Mouse (Mus musculus) heart, embryonic 12.5 days (tissue): Measurements from ENCODE around the gene Lactbl1. TPM values are rescaled to one million over a fixed set of nuclear protein-coding genes. Genes with fewer than 3 reads are reported as not detected.

Experiments used
- ATAC-seq: fragments of 200-750 bp; cut with Nextera tagmentation; 2 replicates; pipeline ENCODE4 v1.8.0; 2017; ENCODE audit warnings: moderate TSS enrichment, moderate library complexity; ENCODE audit not compliant: insufficient number of reproducible peaks, low FRiP score
- H3K27ac ChIP-seq: fragments of 300-500 bp; sonication (generic); 2 replicates; pipeline ENCODE4 v1.5.1; 2016; ENCODE audit warnings: mild to moderate bottlenecking, moderate library complexity; ENCODE audit not compliant: poor library complexity, severe bottlenecking
- H3K27me3 ChIP-seq: fragments of 300-500 bp; sonication (generic); replicated peaks from 2 replicates; pipeline ENCODE4 v1.6.1; 2016; ENCODE audit warnings: mild to moderate bottlenecking, moderate library complexity
- H3K36me3 ChIP-seq: fragments of 300-500 bp; sonication (generic); 2 replicates; pipeline ENCODE4 v1.6.1; 2016; ENCODE audit warnings: mild to moderate bottlenecking, moderate library complexity
- H3K4me1 ChIP-seq: fragments of 300-500 bp; sonication (generic); replicated peaks from 2 replicates; pipeline ENCODE4 v1.6.1; 2016; ENCODE audit warnings: mild to moderate bottlenecking
- H3K4me2 ChIP-seq: fragments of 300-500 bp; sonication (generic); 2 replicates; pipeline ENCODE4 v1.6.1; 2016; ENCODE audit warnings: mild to moderate bottlenecking, moderate library complexity
- H3K4me3 ChIP-seq: fragments of 300-500 bp; sonication (generic); 2 replicates; pipeline ENCODE4 v1.5.1; 2016; ENCODE audit warnings: mild to moderate bottlenecking
- H3K9ac ChIP-seq: fragments of 300-500 bp; sonication (generic); 2 replicates; pipeline ENCODE4 v1.6.1; 2016; ENCODE audit warnings: mild to moderate bottlenecking, moderate library complexity
- H3K9me3 ChIP-seq: fragments of 300-500 bp; sonication (generic); replicated peaks from 2 replicates; pipeline ENCODE4 v1.6.1; 2016; ENCODE audit warnings: mild to moderate bottlenecking, moderate library complexity
- WGBS: fragments of 180-500 bp; shearing (Covaris S2); methylation state at CpG from one replicate; pipeline ENCODE4 v1.1.7; 2016; 5-methylcytosine and 5-hydroxymethylcytosine counted together
- microRNA-seq: library from miRNA; unstranded; fragments of <30 nt; microRNA quantifications from one replicate; pipeline ENCODE4, GENCODE M21; 2017
- polyA plus RNA-seq: library from polyadenylated mRNA; unstranded; fragments of >200 nt; fragmentation: Nextera tagmentation; extraction: Ambion mirVana; gene quantifications from 2 replicates; pipeline ENCODE4 v1.2.1, GENCODE M21; 2016

The Lactbl1 gene
- polyA plus RNA-seq, 1 experiment from 2014 or later, result not detected

- Histone ChIP-seq H3K4me2 (no peak overlapping the region), H3K4me3 (no peak overlapping the region), H3K27ac (no peak overlapping the region), H3K27me3 (peaks cover 72% of the 10 kb centered on the region), H3K9ac (no peak overlapping the region), H3K4me1 (peaks cover 25% of the 10 kb centered on the region), H3K36me3 (no peaks in the 10 kb centered on the region), H3K9me3 (no peaks in the 10 kb centered on the region)
- no peak for ATAC-seq
- 68% methylated on average over 4 of the region's 6 CpGs for WGBS
These were observed 62.1 kb downstream of the Lactbl1 start for GRCm38 (mm10) chr4:136684485-136684884.

GRCm38 (mm10) chr4:136685431-136685869, 63.0 kb downstream of the Lactbl1 start:
- H3K27ac ChIP-seq, result no peak overlapping the region
- WGBS, result 56% methylated on average over 10 of the region's 10 CpGs
- peaks cover 75% of the 10 kb centered on the region for H3K27me3 ChIP-seq
- H3K4me2 ChIP-seq, result no peak overlapping the region
- ATAC-seq, result no peak
- H3K4me1 ChIP-seq, result peaks cover 22% of the 10 kb centered on the region
- H3K4me3 ChIP-seq, result no peak overlapping the region
- H3K9ac ChIP-seq, result no peak overlapping the region
- no peaks in the 10 kb centered on the region for H3K9me3 ChIP-seq
- H3K36me3 ChIP-seq, result no peaks in the 10 kb centered on the region

DNA sequence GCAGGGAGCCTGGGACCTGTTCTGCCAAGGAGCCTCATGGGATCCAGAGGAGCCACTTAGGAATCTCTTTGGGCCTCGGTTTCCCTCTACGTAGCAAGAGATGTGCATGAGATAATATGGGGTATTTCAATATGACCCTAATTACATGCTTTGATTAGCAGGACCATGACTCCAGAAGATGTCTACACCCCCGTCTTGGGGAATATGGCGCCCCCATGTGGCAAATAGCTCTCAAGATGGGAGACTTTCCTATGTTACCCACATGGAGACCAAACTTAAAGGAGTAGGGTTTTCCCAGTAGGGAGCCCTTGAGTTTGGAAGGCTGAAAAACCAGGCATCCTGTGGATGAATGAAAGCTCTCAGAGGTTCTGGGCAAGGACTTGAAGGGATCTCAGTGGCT, 65.7 kb downstream of the Lactbl1 start:
- no peak overlapping the region for H3K4me3 ChIP-seq
- no peak overlapping the region for H3K9ac ChIP-seq
- ATAC-seq, result no peak
- 62% methylated on average over 4 of the region's 4 CpGs for WGBS
- peaks cover 67% of the 10 kb centered on the region for H3K27me3 ChIP-seq
- H3K27ac ChIP-seq, result no peak overlapping the region
- H3K36me3 ChIP-seq, result no peaks in the 10 kb centered on the region
- H3K4me2 ChIP-seq, result no peak overlapping the region
- H3K4me1 ChIP-seq, result 0 out of 2 replicates have a peak, but pooled peaks cover 8% of the 10 kb centered on the region
- no peaks in the 10 kb centered on the region; the same call in 1 of the 2 replicates for H3K9me3 ChIP-seq

Small RNA genes lying within 50 kb of the gene (microRNA-seq; reads per million reads assigned to microRNA genes)
- not detected for gene Gm22180

Other genes with a start within 250 kb of the Lactbl1 start
- 0.08 TPM in 1 of 2 replicates, not detected in the other for gene Htr1d, start 199.1 kb upstream of the Lactbl1 start, polyA plus RNA-seq
- 0.24 and 0.54 TPM in 2 replicates for gene 6030445D17Rik, start 160.4 kb upstream of the Lactbl1 start, polyA plus RNA-seq
- 83.8 and 95.1 TPM in 2 replicates for gene Luzp1, start 152.9 kb upstream of the Lactbl1 start, polyA plus RNA-seq
- 46.4 and 48.3 TPM in 2 replicates for gene Kdm1a, start 19.9 kb upstream of the Lactbl1 start, polyA plus RNA-seq
- gene Tex46, start 12.2 kb upstream of the Lactbl1 start, polyA plus RNA-seq, result not detected in 2 replicates
- gene Ephb2, start 213.4 kb downstream of the Lactbl1 start, polyA plus RNA-seq, result 1.5 and 2.1 TPM in 2 replicates